ENCODE assay signal across 7 mouse cellular contexts in the genomic region with DNA sequence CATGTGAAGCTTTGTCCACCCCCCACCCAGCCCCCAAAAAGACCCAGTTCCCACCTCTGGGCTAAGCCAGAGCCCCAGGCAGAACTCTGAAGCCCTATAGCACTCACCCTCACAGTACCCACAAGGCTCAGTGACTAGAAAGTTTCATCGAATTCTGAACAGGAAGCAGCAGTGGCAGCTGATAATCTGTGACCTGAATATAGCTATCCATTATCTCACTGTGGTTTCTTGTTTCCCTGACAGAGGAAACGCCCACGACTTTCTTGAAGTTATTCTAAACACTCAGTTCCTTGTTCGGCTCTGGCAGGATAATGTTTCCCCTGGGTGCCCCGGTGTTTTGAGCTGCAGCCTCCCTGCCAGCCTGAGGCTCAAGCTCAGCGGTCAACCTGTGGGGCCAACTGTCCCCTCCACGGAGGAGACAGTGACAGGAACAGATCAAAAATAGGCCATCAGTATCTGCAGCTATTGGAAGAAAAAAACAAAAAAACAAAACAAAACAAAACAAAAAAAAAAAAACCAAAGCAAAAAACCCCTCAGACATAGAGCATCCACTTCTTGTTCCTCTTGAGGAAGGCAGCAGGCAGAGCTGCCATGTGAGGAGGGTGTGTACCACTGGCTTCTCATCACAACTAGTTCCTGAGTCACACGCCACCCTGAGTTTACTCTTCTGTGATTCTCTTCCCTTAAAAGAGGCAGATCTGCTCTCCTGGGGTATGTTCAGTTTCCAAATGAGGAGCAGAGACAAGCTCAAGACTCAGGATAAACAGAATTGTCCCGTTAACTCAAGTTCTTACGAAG. TPM values are rescaled to one million over a fixed set of nuclear protein-coding genes. Genes with fewer than 3 reads are reported as not detected.
DNase-seq lines count a peak whose midpoint lies in the region; ATAC-seq and TF ChIP-seq lines count a peak whose summit lies in the region.

No protein-coding gene starts in this region.

- no peaks in the 10 kb centered on the region for H3K79me2 ChIP-seq in C2C12 (ENCODE audit: control insufficient read depth, insufficient read depth)

- H3K4me2 ChIP-seq in limb, embryonic 12.5 days, result no peak overlapping the region

- H3K4me3 ChIP-seq in C2C12 (ENCODE audit: insufficient read depth, poor library complexity, severe bottlenecking) (no peak overlapping the region), G1E (ENCODE audit: low read depth, low read length) (peak overlapping the region; percentile 66; the same call in 1 of the 2 replicates)
- H3K4me3 ChIP-seq in limb, embryonic 12.5 days (replicated peaks), result no peak overlapping the region

- peak overlapping the region; percentile 50; the same call in 1 of the 2 replicates for H3K27ac ChIP-seq in limb, embryonic 12.5 days

- H3K9me3 ChIP-seq in G1E (replicated peaks), result no peaks in the 10 kb centered on the region
- H3K9me3 ChIP-seq in limb, embryonic 12.5 days, result no peaks in the 10 kb centered on the region

- H3K4me1 ChIP-seq in G1E (ENCODE audit: insufficient read depth, low read depth, low read length), result peaks cover 45% of the 10 kb centered on the region
- peaks cover 20% of the 10 kb centered on the region for H3K4me1 ChIP-seq in limb, embryonic 12.5 days (replicated peaks)

- no peaks in the 10 kb centered on the region for H3K27me3 ChIP-seq in C2C12 (ENCODE audit: control insufficient read depth, insufficient read depth, insufficient read length)
- no peaks in the 10 kb centered on the region for H3K27me3 ChIP-seq in G1E (ENCODE audit: insufficient read depth, low read length)
- no peaks in the 10 kb centered on the region for H3K27me3 ChIP-seq in limb, embryonic 12.5 days

- no peak overlapping the region for H3ac ChIP-seq in C2C12 (ENCODE audit: control insufficient read depth, insufficient read length, low read depth)

- H3K79me3 ChIP-seq in C2C12 (ENCODE audit: low read depth), result no peaks in the 10 kb centered on the region

- no peak overlapping the region; the same call in 1 of the 2 replicates for H3K9ac ChIP-seq in limb, embryonic 12.5 days (replicated peaks)

- WGBS in limb, embryonic 12.5 days, result 39% methylated on average over 10 of the region's 10 CpGs

- DNase-seq in G1E (ENCODE audit: low spot score), result peak; percentile 61
- DNase-seq in heart, adult 18-20 months, result peak; percentile 32 to 73
- peak; percentile 54 for DNase-seq in thymus, postnatal 4 days
- DNase-seq in cerebellum, postnatal 14 days, result no peak

- H3K36me3 ChIP-seq in C2C12 (ENCODE audit: control insufficient read depth, insufficient read depth), result no peaks in the 10 kb centered on the region
- H3K36me3 ChIP-seq in G1E (replicated peaks), result no peaks in the 10 kb centered on the region
- H3K36me3 ChIP-seq in limb, embryonic 12.5 days, result no peaks in the 10 kb centered on the region

- peak; percentile 94 for ATAC-seq in G1E (ENCODE audit: extremely low read depth, insufficient number of reproducible peaks, low FRiP score, poor library complexity, severe bottlenecking)
- ATAC-seq in limb, embryonic 12.5 days (ENCODE audit: insufficient number of reproducible peaks, insufficient read depth, low FRiP score, low TSS enrichment, low read depth), result no peak
- ATAC-seq in monocyte, adult 5-6 weeks (replicated peaks; ENCODE audit: insufficient number of reproducible peaks, low FRiP score, low TSS enrichment, poor library complexity, severe bottlenecking), result peak; percentile 84

- no peak for TF ChIP-seq CTCF in C2C12 (IDR thresholded peaks at IDR 0.05; ENCODE audit: control insufficient read depth, insufficient read depth, insufficient read length)
- TF ChIP-seq CTCF in G1E (IDR thresholded peaks at IDR 0.05; ENCODE audit: low read depth, low read length), result no peak

TF ChIP-seq in C2C12, 6 proteins besides CTCF, POLR2A, EP300 and RAD21:
- TF ChIP-seq MYOD1 (IDR thresholded peaks at IDR 0.05; ENCODE audit: control insufficient read depth, insufficient read length, low read depth) (peak; percentile 65), USF1 (IDR thresholded peaks at IDR 0.05; ENCODE audit: low read depth) (no peak)

RNA-seq across cellular contexts. Expression of a gene that starts 43.9 kb away (rescaled TPM):
- polyA plus RNA-seq in C2C12 (2012; fragmentation: generic; extraction: Trizol), result 129 TPM
- 124 and 125 TPM in 2 replicates for total RNA-seq in G1E (2014; fragmentation: Nextera tagmentation)
- 34.6 and 36.9 TPM in 2 replicates for total RNA-seq in G1E (2017)
- 14.3 and 47.3 TPM in 2 replicates for polyA plus RNA-seq in G1E (2012)
- 100 to 1,000 TPM; 105 to 116 TPM for total RNA-seq in heart, adult 18-20 months (2021)
- 51.1 and 55.4 TPM in 2 replicates for polyA plus RNA-seq in limb, embryonic 12.5 days (2016; fragmentation: Nextera tagmentation; extraction: Ambion mirVana)
- 51.9 to 56.2 TPM (median 52.1 TPM) in 3 replicates for total RNA-seq in monocyte, adult 5-6 weeks (2017)

RNA-seq across cellular contexts. Expression of a gene that starts 48.8 kb away (rescaled TPM):
- polyA plus RNA-seq in C2C12 (2012; fragmentation: generic; extraction: Trizol) (106 TPM), G1E (2012) (not detected in 2 replicates)
- total RNA-seq in G1E (2014; fragmentation: Nextera tagmentation) (not detected in 2 replicates), G1E (2017) (5.0 and 6.0 TPM in 2 replicates)
- total RNA-seq in heart, adult 18-20 months (2021), result 1 to 10 TPM; 3.8 to 4.0 TPM
- 0.64 and 0.68 TPM in 2 replicates for polyA plus RNA-seq in limb, embryonic 12.5 days (2016; fragmentation: Nextera tagmentation; extraction: Ambion mirVana)
- total RNA-seq in monocyte, adult 5-6 weeks (2017), result 0.39 to 1.1 TPM in 2 of 3 replicates, not detected in the other

Comparison
In these comparisons a context has a peak if more than half of its experiments do, and no peak if none do; other contexts are left out.
1. DNase-seq: peak in G1E (single experiment), heart, adult 18-20 months (2 of 2) and thymus, postnatal 4 days (single experiment); none in cerebellum, postnatal 14 days (0 of 2).